Mouse (Mus musculus): ENCODE measurements at regions not wholly inside any gene's neighbourhood (a gene's known extent, or its start where the extent isn't known, plus 50 kb on each side); places are given as distances from the start of the nearest gene placed in this dataset.

GRCm38 (mm10) chr8:126839039-126839711 lies 106.5 kb downstream of the Tomm20 start:
- no peak overlapping the region for H3K4me3 ChIP-seq (ENCODE audit: low read depth, low read length)
- H3K36me3 ChIP-seq (ENCODE audit: insufficient read depth) = no peaks in the 10 kb centered on the region
- peaks cover 50% of the 10 kb centered on the region for H3K4me1 ChIP-seq (ENCODE audit: insufficient read depth)
- H3K27me3 ChIP-seq (ENCODE audit: insufficient read depth, low read length) = no peaks in the 10 kb centered on the region
- TF ChIP-seq CTCF (IDR thresholded peaks at IDR 0.05; ENCODE audit: low read depth) = no peak
- H3K27ac ChIP-seq (ENCODE audit: low read depth) = peak overlapping the region; percentile 94
- H3K9me3 ChIP-seq (ENCODE audit: low read depth, low read length) = no peaks in the 10 kb centered on the region
- 4% methylated on average over 8 of the region's 8 CpGs for WGBS
- H3K9ac ChIP-seq = peak overlapping the region; percentile 29
- H3K4me2 ChIP-seq = peak overlapping the region; percentile 50
- DNase-seq = no peak
- ATAC-seq (ENCODE audit: insufficient read depth) = peak; percentile 16; the same call in 1 of the 2 replicates

GRCm38 (mm10) chr8:126838228-126838627 lies 107.4 kb downstream of the Tomm20 start:
- Histone ChIP-seq H3K4me3 (ENCODE audit: low read depth, low read length) (no peak overlapping the region), H3K4me1 (ENCODE audit: insufficient read depth) (peaks cover 53% of the 10 kb centered on the region), H3K27ac (ENCODE audit: low read depth) (peak overlapping the region; percentile 94), H3K9ac (no peak overlapping the region), H3K4me2 (no peak overlapping the region), H3K36me3 (ENCODE audit: insufficient read depth) (no peaks in the 10 kb centered on the region), H3K27me3 (ENCODE audit: insufficient read depth, low read length) (no peaks in the 10 kb centered on the region), H3K9me3 (ENCODE audit: low read depth, low read length) (no peaks in the 10 kb centered on the region)
- no peak for TF ChIP-seq CTCF (IDR thresholded peaks at IDR 0.05; ENCODE audit: low read depth)
- no peak for ATAC-seq (ENCODE audit: insufficient read depth)
- DNase-seq = no peak
- WGBS = 58% methylated on average over 7 of the region's 7 CpGs

GRCm38 (mm10) chr8:126837318-126838025 lies 108.2 kb downstream of the Tomm20 start:
- no peak overlapping the region for H3K9ac ChIP-seq
- WGBS = 55% methylated on average over 9 of the region's 9 CpGs
- peak; percentile 32; the same call in 1 of the 2 replicates for ATAC-seq (ENCODE audit: insufficient read depth)
- H3K36me3 ChIP-seq (ENCODE audit: insufficient read depth) = no peaks in the 10 kb centered on the region
- 0 out of 2 replicates have a peak, but pooled peaks have one; percentile 23 for TF ChIP-seq CTCF (IDR thresholded peaks at IDR 0.05; ENCODE audit: low read depth)
- H3K4me2 ChIP-seq = no peak overlapping the region
- no peak overlapping the region for H3K4me3 ChIP-seq (ENCODE audit: low read depth, low read length)
- H3K9me3 ChIP-seq (ENCODE audit: low read depth, low read length) = no peaks in the 10 kb centered on the region
- peak overlapping the region; percentile 94; the same call in 1 of the 2 replicates for H3K27ac ChIP-seq (ENCODE audit: low read depth)
- H3K27me3 ChIP-seq (ENCODE audit: insufficient read depth, low read length) = no peaks in the 10 kb centered on the region
- peaks cover 61% of the 10 kb centered on the region for H3K4me1 ChIP-seq (ENCODE audit: insufficient read depth)
- DNase-seq = peak; percentile 81

GRCm38 (mm10) chr8:126835554-126835953 lies 110.1 kb downstream of the Tomm20 start:
- H3K27ac ChIP-seq (ENCODE audit: low read depth) = no peak overlapping the region
- no peaks in the 10 kb centered on the region for H3K9me3 ChIP-seq (ENCODE audit: low read depth, low read length)
- WGBS = 58% methylated on average over 7 of the region's 7 CpGs
- H3K4me2 ChIP-seq = no peak overlapping the region
- DNase-seq (no peak), ATAC-seq (ENCODE audit: insufficient read depth) (no peak)
- TF ChIP-seq CTCF (IDR thresholded peaks at IDR 0.05; ENCODE audit: low read depth) = no peak
- H3K4me3 ChIP-seq (ENCODE audit: low read depth, low read length) = no peak overlapping the region
- H3K4me1 ChIP-seq (ENCODE audit: insufficient read depth) = peaks cover 75% of the 10 kb centered on the region
- no peaks in the 10 kb centered on the region for H3K36me3 ChIP-seq (ENCODE audit: insufficient read depth)
- no peak overlapping the region for H3K9ac ChIP-seq
- H3K27me3 ChIP-seq (ENCODE audit: insufficient read depth, low read length) = no peaks in the 10 kb centered on the region

- ATAC-seq (ENCODE audit: insufficient read depth) (peak; percentile 48), DNase-seq (peak; percentile 87)
- Histone ChIP-seq H3K4me1 (ENCODE audit: insufficient read depth) (peaks cover 75% of the 10 kb centered on the region), H3K27ac (ENCODE audit: low read depth) (peak overlapping the region; percentile 92), H3K4me2 (peak overlapping the region; percentile 35; the same call in 1 of the 2 replicates), H3K9ac (peak overlapping the region; percentile 29; the same call in 1 of the 2 replicates), H3K9me3 (ENCODE audit: low read depth, low read length) (no peaks in the 10 kb centered on the region), H3K27me3 (ENCODE audit: insufficient read depth, low read length) (no peaks in the 10 kb centered on the region), H3K4me3 (ENCODE audit: low read depth, low read length) (no peak overlapping the region), H3K36me3 (ENCODE audit: insufficient read depth) (no peaks in the 10 kb centered on the region)
- no peak for TF ChIP-seq CTCF (IDR thresholded peaks at IDR 0.05; ENCODE audit: low read depth)
- 9% methylated on average over 19 of the region's 19 CpGs for WGBS
Observed at GRCm38 (mm10) chr8:126833471-126834453, 111.9 kb downstream of the Tomm20 start.

- TF ChIP-seq CTCF (IDR thresholded peaks at IDR 0.05; ENCODE audit: low read depth) = 0 out of 2 replicates have a peak, but pooled peaks have one; percentile 8
- H3K27ac ChIP-seq (ENCODE audit: low read depth) = peak overlapping the region; percentile 92
- no peak overlapping the region for H3K9ac ChIP-seq
- no peak; the same call in 1 of the 2 replicates for ATAC-seq (ENCODE audit: insufficient read depth)
- H3K4me3 ChIP-seq (ENCODE audit: low read depth, low read length) = no peak overlapping the region
- no peaks in the 10 kb centered on the region for H3K27me3 ChIP-seq (ENCODE audit: insufficient read depth, low read length)
- no peaks in the 10 kb centered on the region for H3K9me3 ChIP-seq (ENCODE audit: low read depth, low read length)
- H3K36me3 ChIP-seq (ENCODE audit: insufficient read depth) = no peaks in the 10 kb centered on the region
- H3K4me1 ChIP-seq (ENCODE audit: insufficient read depth) = peaks cover 74% of the 10 kb centered on the region
- WGBS = 10% methylated on average over 5 of the region's 5 CpGs
- peak; percentile 36 for DNase-seq
- H3K4me2 ChIP-seq = peak overlapping the region; percentile 35; the same call in 1 of the 2 replicates
Observed at GRCm38 (mm10) chr8:126833006-126833405, 112.6 kb downstream of the Tomm20 start.
